In genomic region chr14:105127715-105128385, GRCm38 (mm10) we compare ENCODE assay signal across 17 mouse cellular contexts. TPM values are rescaled to one million over a fixed set of nuclear protein-coding genes. Genes with fewer than 3 reads are reported as not detected.
DNase-seq lines count a peak whose midpoint lies in the region; TF ChIP-seq lines count a peak whose summit lies in the region.
"Had no signal": no experiment of that assay in that cellular context is flagged by ENCODE, and none has a peak within 500 bp of the region (broad histone marks: within the 10 kb centered on the region; RNA-seq: fewer than 3 reads in every experiment).

No protein-coding gene starts in this region.

- no peak overlapping the region for H3K27ac ChIP-seq in left cerebral cortex, adult 2 months
- no peak overlapping the region for H3K27ac ChIP-seq in MEL (ENCODE audit: control insufficient read depth, low read depth, low read length)
- H3K27ac ChIP-seq: embryonic facial prominence, embryonic 13.5 days; forebrain, embryonic 13.5 days; intestine, embryonic 15.5 days; neural tube, embryonic 13.5 days had no signal

- H3K9ac ChIP-seq in MEL (ENCODE audit: control insufficient read depth, low read depth, low read length, poor library complexity, severe bottlenecking) = no peak overlapping the region
- H3K9ac ChIP-seq: embryonic facial prominence, embryonic 13.5 days; forebrain, embryonic 13.5 days; heart, embryonic 12.5 days; intestine, embryonic 15.5 days; neural tube, embryonic 13.5 days had no signal

- peak; percentile 34 for TF ChIP-seq CTCF in left cerebral cortex, adult 2 months (IDR thresholded peaks at IDR 0.05)
- peak in 1 of 3 experiments; percentile 34; a peak in 2 of 6 replicates for TF ChIP-seq CTCF in MEL (IDR thresholded peaks at IDR 0.05 in 2 of 3, conservative IDR thresholded peaks at IDR 0.05 in 1 of 3; ENCODE audit: control insufficient read depth in 1 of 3, insufficient read depth in 1 of 3, low read depth in 2 of 3, low read length in 3 of 3, poor library complexity in 1 of 3, severe bottlenecking in 1 of 3)
- no peak for TF ChIP-seq CTCF in brain, embryonic 14.5 days (IDR thresholded peaks at IDR 0.05; ENCODE audit: borderline replicate concordance, extremely low read depth, insufficient read depth, insufficient read length)

- H3K27me3 ChIP-seq in MEL (ENCODE audit: control insufficient read depth in 1 of 2, insufficient read depth in 2 of 2, low read length in 2 of 2) = no peaks in the 10 kb centered on the region
- no peaks in the 10 kb centered on the region for H3K27me3 ChIP-seq in splenic B cell, adult 2 months (ENCODE audit: control insufficient read depth, insufficient read depth, low read length, poor library complexity, severe bottlenecking)
- H3K27me3 ChIP-seq: embryonic facial prominence, embryonic 13.5 days; forebrain, embryonic 13.5 days; heart, embryonic 12.5 days; intestine, embryonic 15.5 days; neural tube, embryonic 13.5 days had no signal

- H3K4me1 ChIP-seq in MEL (ENCODE audit: control insufficient read depth in 1 of 2, insufficient read depth in 2 of 2, low read length in 2 of 2) = peaks cover 0 to 4% of the 10 kb centered on the region in 2 experiments; a peak in 1 of 4 replicates
- H3K4me1 ChIP-seq: embryonic facial prominence, embryonic 13.5 days; forebrain, embryonic 13.5 days; heart, embryonic 12.5 days; intestine, embryonic 15.5 days; neural tube, embryonic 13.5 days had no signal

- no peak overlapping the region for H3K4me3 ChIP-seq in left cerebral cortex, adult 2 months
- no peak overlapping the region for H3K4me3 ChIP-seq in MEL (ENCODE audit: control insufficient read depth in 1 of 2, insufficient read depth in 1 of 2, low read depth in 2 of 2, low read length in 2 of 2)
- H3K4me3 ChIP-seq: embryonic facial prominence, embryonic 13.5 days; forebrain, embryonic 13.5 days; heart, embryonic 12.5 days; intestine, embryonic 15.5 days; neural tube, embryonic 13.5 days had no signal

- intact Hi-C loops in left cerebral cortex, adult 2 months (cut with DNase I) = no loop called here
- intact Hi-C loops in left cerebral cortex, postnatal 36 days (cut with DNase I) = loop anchor here (10.0 kb wide), 1 partner anchor 1093 kb away; no protein-coding TSS in a partner anchor

- DNase-seq in left cerebral cortex, adult 2 months (ENCODE audit: extremely low spot score in 1 of 2, low spot score in 2 of 2) = no peak
- DNase-seq in left cerebral cortex, postnatal 36 days (ENCODE audit: low spot score in 2 of 2) = no peak
- peak; percentile 29 for DNase-seq in MEL (ENCODE audit: low read depth, low spot score)
- DNase-seq in brain, embryonic 14.5 days (ENCODE audit: low read depth) = peak; percentile 29
- DNase-seq in splenic B cell, adult 2 months (ENCODE audit: low read depth, low spot score) = peak; percentile 8
- DNase-seq in frontal cortex, adult 2 months (ENCODE audit: extremely low spot score in 1 of 2, low spot score in 1 of 2) = no peak
- no peak for DNase-seq in spleen, adult 18-20 months
- DNase-seq: adrenal gland, postnatal 36 days; gastrocnemius, postnatal 10 days; heart, postnatal 4 days; layer of hippocampus, postnatal 36 days; right cerebral cortex, adult 18-20 months had no signal

- H3K36me3 ChIP-seq in MEL (ENCODE audit: control insufficient read depth in 1 of 2, insufficient read depth in 2 of 2, low read length in 2 of 2) = peaks cover 0 to 53% of the 10 kb centered on the region in 2 experiments; a peak in 3 of 4 replicates
- H3K36me3 ChIP-seq in splenic B cell, adult 2 months (ENCODE audit: control insufficient read depth, insufficient read depth, low read length, poor library complexity, severe bottlenecking) = peaks cover 12% of the 10 kb centered on the region

- H3K79me2 ChIP-seq in MEL (ENCODE audit: control insufficient read depth, insufficient read depth, low read length, poor library complexity) = no peaks in the 10 kb centered on the region

- no peak for TF ChIP-seq EP300 in MEL (IDR thresholded peaks at IDR 0.05; ENCODE audit: low read depth in 1 of 2, low read length in 2 of 2)

- TF ChIP-seq RAD21 in MEL (IDR thresholded peaks at IDR 0.05; ENCODE audit: low read depth, low read length) = peak; percentile 28

- no peak for TF ChIP-seq POLR2A in MEL (IDR thresholded peaks at IDR 0.05; ENCODE audit: control insufficient read depth in 1 of 2, insufficient read depth in 1 of 2, low read depth in 1 of 2, low read length in 2 of 2, poor library complexity in 1 of 2)
- TF ChIP-seq POLR2A in brain, embryonic 14.5 days (IDR thresholded peaks at IDR 0.05; ENCODE audit: borderline replicate concordance, extremely low read depth, insufficient read depth, insufficient read length, poor library complexity, severe bottlenecking) = no peak

- no peaks in the 10 kb centered on the region for H3K9me3 ChIP-seq in MEL (replicated peaks; ENCODE audit: insufficient read depth, low read length)
- H3K9me3 ChIP-seq: embryonic facial prominence, embryonic 13.5 days; forebrain, embryonic 13.5 days; heart, embryonic 12.5 days; intestine, embryonic 15.5 days; neural tube, embryonic 13.5 days had no signal

TF ChIP-seq in MEL, 35 proteins besides CTCF, POLR2A, EP300 and RAD21:
- TF ChIP-seq ZMIZ1 (IDR thresholded peaks at IDR 0.05; ENCODE audit: low read depth, low read length) = no peak
- TF ChIP-seq SMC3 (IDR thresholded peaks at IDR 0.05; ENCODE audit: low read depth, low read length) = no peak
- TF ChIP-seq SIN3A (IDR thresholded peaks at IDR 0.05; ENCODE audit: low read length) = no peak
- no peak for TF ChIP-seq MYB (IDR thresholded peaks at IDR 0.05; ENCODE audit: low read depth, low read length)
- no peak for TF ChIP-seq TBP (IDR thresholded peaks at IDR 0.05; ENCODE audit: low read depth, low read length)

RNA-seq across cellular contexts. Expression of gene Rbm26, which starts 49.3 kb away (rescaled TPM):
- total RNA-seq in left cerebral cortex, adult 2 months (2021) = 10 to 100 TPM; 62.0 to 63.9 TPM
- 10 to 100 TPM; 49.3 to 66.8 TPM for total RNA-seq in left cerebral cortex, postnatal 36 days (2021)
- total RNA-seq in MEL (2012; rRNA removed) = 27.2 and 27.7 TPM in 2 replicates
- polyA plus RNA-seq in MEL (2012; ENCODE audit: insufficient read depth in 1 of 2, insufficient read length in 2 of 2, low read depth in 1 of 2, low replicate concordance in 2 of 2, missing spikeins in 1 of 2) = 10 to 100 TPM; 47.8 to 55.9 TPM
- 57.6 and 59.7 TPM in 2 replicates for polyA plus RNA-seq in brain, embryonic 14.5 days (2012; rRNA removed)
- 47.2 and 51.2 TPM in 2 replicates for polyA plus RNA-seq in frontal cortex, adult 2 months (2012; rRNA removed)

Comparison
In these comparisons a context has a peak if more than half of its experiments do, and no peak if none do; other contexts are left out.
1. DNase-seq: peak in MEL (single experiment), brain, embryonic 14.5 days (single experiment) and splenic B cell, adult 2 months (single experiment); none in left cerebral cortex, adult 2 months (0 of 2), left cerebral cortex, postnatal 36 days (0 of 2), frontal cortex, adult 2 months (0 of 2) and spleen, adult 18-20 months (0 of 2).